Mouse (Mus musculus) left cerebral cortex, postnatal 25 days (tissue): ENCODE measurements around the gene Pax3. TPM values are rescaled to one million over a fixed set of nuclear protein-coding genes. Genes with fewer than 3 reads are reported as not detected.

Experiments
- DNase-seq, 2 experiments: peaks; one replicate each; pipeline ENCODE4 v3.0.0; 2022; ENCODE audit warnings: low spot score in 2 of 2, mixed read lengths in 1 of 2
- intact Hi-C: fragments of 180-260 bp; cut with DNase I; formaldehyde crosslinking; loops from one replicate; pipeline ENCODE4 v1.15.1; 2025
- total RNA-seq, 2 experiments: library from RNA; stranded (reverse); gene quantifications; 2 replicates each; pipeline ENCODE4 v1.2.3; 2021

Gene Pax3
- total RNA-seq, 2 experiments from 2014 or later: not detected

- intact Hi-C loops: no loop called here
- no peak for DNase-seq
Measured at GRCm38 (mm10) chr1:78139287-78139686, 57.6 kb downstream of the Pax3 start.

DNA sequence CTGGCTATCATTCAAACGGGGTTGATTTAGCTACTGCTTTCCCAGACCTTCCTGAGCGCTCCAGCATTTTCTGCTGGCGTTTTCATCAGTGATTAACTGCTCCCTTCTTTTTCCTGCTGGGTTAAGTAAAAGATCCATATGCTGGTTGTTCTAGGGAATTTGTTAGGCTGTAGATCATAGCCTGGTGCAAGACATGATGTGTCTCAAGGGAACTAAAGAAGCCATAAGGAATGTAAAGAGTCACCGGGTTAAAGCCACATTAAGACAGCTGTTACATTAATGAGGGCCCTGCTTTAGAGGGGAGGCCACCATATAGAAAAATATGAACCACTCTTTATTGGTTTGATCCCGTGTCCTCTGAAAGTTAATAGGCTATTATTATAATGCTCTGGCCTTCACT is 67.7 kb downstream of the Pax3 start:
- intact Hi-C loops: no loop called here
- DNase-seq: no peak

DNA sequence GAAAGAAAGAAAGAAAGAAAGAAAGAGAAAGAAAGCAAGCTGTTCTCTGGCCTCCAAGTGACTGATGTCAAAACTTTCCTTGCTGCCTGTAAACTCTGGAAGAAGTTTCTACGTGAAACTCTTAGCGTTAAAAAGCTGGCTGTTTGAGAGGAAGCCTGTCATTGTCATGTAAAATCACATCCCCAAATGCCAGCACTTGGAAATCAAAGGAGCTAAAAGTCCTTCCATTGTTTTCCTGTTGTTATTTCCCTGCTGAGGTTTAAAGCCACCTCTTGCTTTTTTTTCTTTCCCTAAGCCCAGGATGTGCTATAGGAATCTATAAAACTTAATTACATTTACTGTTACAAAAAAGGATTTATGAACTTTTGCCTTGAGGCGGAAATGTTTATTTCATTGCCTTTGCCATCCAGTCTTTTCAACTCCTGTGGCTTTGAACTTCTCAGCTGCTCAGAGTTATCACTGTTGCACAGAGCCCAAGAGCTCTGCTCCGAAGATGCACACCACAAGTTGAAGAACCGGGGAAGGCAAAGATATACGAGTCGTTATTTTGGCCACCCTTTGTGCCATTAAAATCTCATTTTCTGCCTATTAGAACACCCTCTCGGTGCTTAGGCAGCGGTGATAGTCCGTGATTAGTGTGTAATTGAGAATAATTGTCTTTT is 76.9 kb downstream of the Pax3 start:
- DNase-seq: no peak
- intact Hi-C loops: no loop called here

DNA sequence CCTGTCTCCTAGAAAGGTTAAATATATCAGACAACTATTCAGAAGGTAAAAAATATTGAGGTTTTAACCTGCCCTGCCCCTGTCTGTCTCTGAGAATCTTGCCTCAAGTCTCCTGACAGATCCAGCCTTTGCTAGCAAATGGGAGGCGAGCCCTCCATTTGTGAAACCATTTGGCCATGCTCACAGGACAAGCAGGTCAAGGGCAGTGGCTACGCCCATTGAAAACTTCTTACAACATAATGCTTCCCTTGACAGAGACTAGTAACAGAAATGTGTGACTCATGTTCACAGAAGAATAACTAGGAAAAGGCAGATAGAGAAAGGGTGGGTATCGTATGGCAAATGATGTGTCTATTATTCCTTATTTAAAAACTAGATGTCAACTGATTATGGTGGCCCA is 80.9 kb downstream of the Pax3 start:
- intact Hi-C loops: no loop called here
- DNase-seq: no peak

DNA sequence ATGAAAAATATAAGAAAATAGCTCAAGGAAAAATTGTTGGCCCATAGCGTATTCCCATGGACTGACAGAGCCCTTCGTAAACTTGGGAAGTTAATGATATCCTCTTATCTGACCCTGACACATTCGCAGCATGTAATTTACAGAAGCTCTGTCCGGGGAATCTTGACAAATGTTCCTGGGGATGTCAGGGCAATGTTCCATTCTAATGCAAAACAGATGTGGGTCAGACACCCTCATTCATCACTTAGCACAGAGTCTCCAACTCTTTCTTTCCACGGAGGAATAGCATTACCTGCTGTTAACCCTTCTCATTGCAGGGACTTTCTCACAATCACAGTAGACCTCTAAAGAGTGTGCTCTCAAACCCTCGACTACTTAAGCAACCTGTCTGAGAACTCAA is 86.6 kb downstream of the Pax3 start:
- DNase-seq: no peak
- intact Hi-C loops: no loop called here

DNA sequence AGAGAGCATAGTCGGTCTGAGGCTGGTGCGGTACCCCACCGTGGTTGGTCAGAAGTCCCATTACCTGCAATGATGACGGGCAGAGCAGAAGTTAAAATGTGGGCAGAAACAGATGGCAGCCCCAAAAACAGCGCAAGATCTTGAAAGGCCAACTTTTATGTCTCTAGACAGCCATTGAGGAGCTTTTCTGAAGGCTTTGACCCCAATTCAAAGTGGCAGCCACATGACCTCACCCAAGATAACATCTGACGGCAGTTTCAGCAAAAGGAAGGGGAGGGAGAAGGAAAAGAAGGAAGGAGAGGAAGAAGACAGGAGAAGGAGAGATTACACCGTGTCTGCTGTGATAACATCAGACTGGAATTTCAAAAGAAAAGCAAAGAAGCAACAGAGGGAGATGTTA is 93.4 kb downstream of the Pax3 start:
- intact Hi-C loops: no loop called here

GRCm38 (mm10) chr1:78093619-78094018 is 103.3 kb downstream of the Pax3 start:
- DNase-seq: no peak
- intact Hi-C loops: no loop called here

More for the DNA sequence above, 93.4 kb downstream of the Pax3 start:
- DNase-seq: no peak

DNA sequence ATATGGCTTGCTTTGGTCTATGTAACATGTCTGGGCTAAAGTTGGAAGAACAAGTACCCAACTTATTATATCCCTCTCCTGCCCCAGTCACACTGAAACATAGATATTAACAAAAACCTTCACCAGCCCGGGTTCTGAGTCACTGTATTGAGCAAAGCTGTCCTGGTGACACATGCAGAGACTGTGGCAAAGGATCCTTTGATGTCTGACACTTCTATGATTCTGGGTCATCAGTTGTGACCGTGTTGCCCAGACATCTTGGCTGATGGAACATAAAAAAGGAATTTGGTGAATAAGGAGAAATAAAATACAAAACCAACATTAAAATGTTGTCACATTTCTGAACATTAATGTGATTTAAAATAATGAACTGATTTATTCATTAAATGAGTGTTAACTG is 108.3 kb downstream of the Pax3 start:
- DNase-seq: no peak
- intact Hi-C loops: no loop called here

GRCm38 (mm10) chr1:78081761-78082160 is 115.2 kb downstream of the Pax3 start:
- intact Hi-C loops: no loop called here
- DNase-seq: no peak

GRCm38 (mm10) chr1:78060850-78061249 is 136.1 kb downstream of the Pax3 start:
- intact Hi-C loops: no loop called here
- DNase-seq: no peak

DNA sequence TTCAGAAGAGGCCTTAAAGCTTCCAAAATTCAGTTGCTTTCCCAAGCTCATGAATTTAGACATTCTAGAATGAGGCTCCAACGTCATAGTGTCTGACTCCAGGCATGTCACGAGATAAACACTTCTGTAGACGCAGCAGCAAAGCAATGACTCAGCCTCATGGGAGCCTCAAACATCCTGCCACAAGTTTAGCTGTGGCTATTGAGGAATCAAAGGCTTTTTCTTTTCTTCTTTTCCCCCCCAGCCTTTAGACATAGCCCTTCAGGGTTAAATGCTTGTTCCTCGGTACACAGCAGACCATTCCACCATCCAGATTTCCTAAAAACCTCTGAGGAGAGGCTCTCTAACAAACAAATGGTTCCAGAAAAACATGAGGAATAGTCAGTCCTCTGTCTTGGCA is 139.0 kb downstream of the Pax3 start:
- intact Hi-C loops: no loop called here
- no peak for DNase-seq

- DNase-seq: no peak
- intact Hi-C loops: no loop called here
Measured at GRCm38 (mm10) chr1:78053677-78054076, 143.3 kb downstream of the Pax3 start.

Other genes starting within 250 kb of the Pax3 start
- 1 to 10 TPM; 7.7 to 8.9 TPM for gene Sgpp2, start 113.2 kb upstream of the Pax3 start, total RNA-seq